Mouse (Mus musculus): Measurements from ENCODE around the gene Necap1. TPM values are rescaled to one million over a fixed set of nuclear protein-coding genes. Genes with fewer than 3 reads are reported as not detected.
A peak's percentile ranks its signal among the peaks of the same experiment; 100 is the strongest.

Necap1 gene
- 10 to 100 TPM; 32.2 to 44.6 TPM for polyA plus RNA-seq (2017; shearing (Covaris generic))

DNA sequence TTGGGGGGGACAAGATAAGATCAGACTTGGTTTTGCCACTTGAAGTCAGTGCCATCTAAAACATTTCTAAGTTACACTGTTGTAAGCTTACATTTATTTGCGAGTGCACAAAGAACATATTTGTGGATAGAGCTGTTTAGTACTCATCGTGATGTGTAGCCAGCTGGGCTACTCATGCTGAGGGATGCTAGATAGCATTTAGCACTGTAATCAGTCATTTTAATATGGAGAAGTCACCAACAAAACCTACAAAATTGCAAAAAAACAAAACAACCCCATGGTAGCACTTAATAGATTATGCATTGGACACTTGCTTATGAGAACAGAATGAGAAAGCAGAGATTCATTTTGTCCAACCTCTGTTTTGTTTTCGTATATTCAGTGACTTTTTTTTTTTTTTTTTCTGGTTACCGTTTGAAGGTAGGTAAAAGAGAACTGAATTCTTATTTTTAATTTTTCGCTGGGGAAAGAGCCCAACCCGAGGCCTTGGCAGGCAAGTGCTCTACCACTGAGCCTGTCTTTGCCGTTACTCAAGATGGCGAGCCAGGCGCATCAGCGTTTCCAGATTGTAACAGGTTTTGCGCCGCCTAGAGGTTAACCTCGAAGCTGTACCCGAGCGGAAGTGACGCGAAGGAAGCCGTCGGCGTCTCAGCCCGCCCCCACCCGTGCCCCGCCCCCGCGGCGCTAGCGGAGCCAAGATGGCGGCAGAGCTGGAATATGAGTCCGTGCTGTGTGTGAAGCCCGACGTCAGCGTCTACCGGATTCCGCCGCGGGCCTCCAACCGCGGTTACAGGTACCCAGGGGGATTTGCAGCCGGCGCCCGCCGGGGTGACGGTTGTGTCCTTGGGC lies at the start of gene Necap1:
TSS of gene Necap1 (plus strand) at position 604 of the 849 bp plus-strand sequence.
- ATAC-seq = peak; percentile 88

DNA sequence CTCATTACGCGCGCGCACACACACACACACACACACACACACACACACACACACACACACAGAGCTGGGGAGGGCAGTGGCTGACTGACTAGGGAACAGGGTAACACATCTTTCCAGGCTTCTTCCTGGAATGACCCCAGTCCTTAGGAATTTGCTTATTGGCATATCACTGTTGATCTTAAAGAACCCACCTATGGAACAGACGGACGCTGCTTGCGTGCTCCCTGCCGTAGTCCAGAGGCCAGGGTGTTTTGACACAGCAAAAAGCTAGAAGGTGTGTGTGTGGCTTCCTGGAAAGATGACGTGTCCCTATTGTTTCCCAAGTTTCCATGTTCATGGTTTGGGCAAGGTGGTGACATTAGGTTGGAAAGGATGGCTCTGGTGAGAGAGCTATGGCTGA lies 49.1 kb upstream of the Necap1 start:
- no peak for ATAC-seq

DNA sequence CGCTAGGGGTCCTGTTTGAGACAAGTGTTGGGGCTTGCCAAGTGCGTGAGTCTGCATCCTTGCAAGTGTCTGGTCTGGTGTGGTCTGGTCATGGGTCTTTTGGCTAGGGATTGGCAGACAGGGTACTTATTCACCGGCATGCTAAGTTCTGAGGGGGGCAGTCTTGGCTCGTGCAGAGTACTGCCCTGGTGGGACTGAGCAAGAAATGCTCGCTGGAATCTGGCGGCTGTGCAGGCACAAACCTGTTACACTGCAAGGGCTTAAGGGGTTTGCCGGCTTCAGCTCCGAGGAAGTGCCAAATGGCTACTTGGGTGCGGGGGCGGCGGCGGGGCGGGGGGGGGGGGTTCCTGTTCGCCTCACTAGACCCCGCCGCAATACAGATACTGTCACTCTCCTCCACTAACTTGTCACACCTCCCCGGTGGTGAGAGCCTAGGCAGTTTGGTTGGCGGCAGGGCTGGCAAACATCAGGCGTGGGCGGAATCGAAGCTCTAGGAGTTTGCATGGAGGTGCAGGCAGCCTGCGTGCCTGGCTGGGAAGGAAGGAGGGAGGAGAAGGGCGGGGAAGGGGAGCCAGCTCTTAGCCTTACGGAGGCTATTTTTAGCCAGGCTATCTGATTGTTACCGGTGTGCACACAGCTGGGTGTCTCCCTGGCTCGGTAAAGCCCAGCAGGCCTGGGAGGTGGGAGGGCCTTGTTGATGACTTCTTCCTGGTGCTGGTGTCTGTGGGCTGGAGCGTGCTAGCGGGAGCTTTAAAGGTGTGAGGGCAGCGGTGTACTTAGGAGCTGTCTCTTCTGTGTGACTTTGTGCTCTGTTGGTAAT lies 48.1 kb upstream of the Necap1 start:
- ATAC-seq = peak; percentile 84

DNA sequence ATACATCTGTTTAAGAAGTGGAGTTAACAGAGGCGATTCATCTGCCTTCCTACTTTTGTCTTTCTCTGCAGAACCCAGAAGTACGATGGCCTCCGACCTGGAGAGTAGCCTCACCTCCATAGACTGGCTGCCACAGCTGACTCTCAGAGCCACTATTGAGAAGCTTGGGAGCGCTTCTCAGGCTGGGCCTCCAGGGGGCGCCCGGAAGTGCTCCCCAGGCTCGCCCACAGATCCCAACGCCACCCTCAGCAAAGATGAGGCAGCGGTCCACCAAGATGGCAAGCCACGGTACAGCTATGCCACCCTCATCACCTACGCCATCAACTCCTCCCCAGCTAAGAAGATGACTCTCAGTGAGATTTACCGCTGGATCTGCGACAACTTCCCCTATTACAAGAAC lies 46.2 kb upstream of the Necap1 start:
- no peak for ATAC-seq

DNA sequence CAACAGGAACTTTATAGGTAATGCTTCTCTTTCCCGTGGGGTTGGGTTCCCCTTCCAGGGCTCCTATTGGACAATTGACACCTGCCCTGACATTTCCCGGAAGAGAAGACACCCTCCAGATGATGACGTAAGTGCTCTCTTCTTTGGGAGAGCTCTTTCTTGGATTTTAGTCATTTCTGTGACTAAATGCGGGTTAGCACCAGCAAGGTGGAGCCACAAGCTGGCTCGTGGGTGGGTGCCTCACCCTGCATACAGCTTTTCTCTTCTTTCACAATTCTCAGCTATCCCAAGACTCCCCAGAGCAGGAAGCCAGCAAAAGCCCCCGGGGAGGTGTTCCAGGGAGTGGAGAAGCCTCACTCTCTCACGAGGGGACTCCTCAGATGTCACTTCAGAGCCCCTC lies 41.4 kb upstream of the Necap1 start:
- no peak for ATAC-seq

DNA sequence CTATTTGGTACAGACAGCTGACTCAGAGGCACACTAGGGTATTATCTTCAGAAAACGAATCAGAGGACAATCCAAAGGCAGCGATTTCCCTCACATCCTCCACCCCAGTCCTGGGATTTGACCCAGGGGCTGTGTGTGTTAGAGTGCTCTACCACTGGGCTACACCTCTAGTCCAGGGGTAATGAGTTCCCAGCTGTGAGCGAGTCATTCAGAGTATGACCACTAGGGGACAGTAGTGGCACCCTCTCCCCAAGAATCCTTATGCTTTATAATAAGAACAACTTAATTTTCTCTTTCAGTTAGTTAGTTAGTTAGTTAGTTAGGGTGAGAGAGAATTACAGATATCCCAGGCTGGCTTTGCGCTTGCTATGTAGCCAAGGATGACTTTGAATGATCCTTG lies 39.9 kb upstream of the Necap1 start:
- ATAC-seq = peak; percentile 87

DNA sequence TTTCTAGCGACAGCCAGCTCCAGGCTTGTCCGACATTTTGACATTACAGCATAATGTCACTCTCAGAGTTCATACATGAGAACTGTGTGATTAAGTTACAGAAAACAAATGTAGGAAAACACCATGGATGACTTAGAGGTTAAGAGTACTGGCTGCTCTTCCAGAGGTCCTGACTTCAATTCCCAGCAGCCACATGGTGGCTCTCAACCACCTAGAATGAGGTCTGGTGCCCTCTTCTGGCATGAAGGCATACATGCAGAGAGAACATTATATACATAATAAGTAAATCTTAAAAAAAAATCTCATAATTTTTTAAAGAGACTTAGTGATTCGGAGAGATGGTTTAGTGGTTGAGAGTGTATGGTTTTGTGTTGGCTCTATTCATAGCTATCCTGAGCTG lies 37.3 kb upstream of the Necap1 start:
- ATAC-seq = no peak

DNA sequence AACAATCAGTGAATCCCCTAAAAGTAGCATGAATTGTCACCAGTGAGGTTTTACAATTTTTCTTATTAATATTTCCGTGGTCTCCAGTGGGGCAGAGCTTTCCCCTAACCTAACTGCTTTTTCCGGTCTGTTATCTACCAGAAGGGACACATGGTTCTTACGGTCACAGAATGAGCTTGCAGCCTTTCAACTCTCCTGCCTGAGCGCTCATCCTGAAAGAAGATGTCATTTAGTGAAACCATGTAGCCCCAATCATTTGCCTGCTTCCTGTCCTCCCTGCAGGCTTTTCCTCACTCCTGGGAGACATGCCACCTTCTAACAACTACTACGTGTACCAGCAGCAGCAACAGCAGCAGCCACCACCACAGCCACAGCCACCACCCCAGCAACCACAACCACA lies 36.7 kb upstream of the Necap1 start:
- ATAC-seq = no peak

DNA sequence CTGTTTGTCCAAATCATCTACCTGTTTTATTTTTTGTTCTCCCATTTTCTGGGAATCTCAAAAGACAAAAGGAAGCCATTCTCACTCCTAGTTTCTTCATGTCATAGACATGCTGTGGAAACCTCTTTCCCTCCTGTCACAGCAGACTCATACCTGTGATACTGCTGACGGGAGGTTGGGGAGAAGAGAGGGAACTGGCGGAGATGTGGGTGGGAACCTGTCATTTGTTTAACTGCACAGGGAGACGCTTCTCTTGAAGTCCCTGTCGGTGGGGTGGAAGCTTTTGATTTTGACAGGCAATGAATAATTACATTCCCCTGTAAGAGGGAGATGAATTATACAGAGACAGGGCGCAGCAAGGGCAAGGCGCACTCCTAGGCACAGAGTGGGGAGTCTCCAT lies 30.5 kb upstream of the Necap1 start:
- no peak for ATAC-seq

DNA sequence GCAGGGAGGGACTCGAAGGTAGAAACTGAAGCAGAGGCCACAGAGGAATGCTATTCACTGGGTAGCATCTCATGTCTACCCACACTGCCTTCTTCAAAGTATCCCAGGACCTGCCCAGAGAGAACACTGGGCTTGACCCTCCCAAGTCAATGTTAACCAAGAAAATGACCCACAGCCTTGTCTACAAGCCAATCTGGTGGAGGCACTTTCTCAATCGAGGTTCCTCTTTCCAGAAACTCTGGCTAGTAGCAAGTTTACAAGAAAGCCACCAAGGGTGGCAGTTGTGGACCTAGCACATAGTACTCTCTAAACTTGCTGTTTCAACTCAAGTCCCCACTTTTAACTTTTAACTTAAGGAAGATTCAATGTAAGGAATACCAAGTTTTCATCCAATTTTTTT lies 21.6 kb upstream of the Necap1 start:
- no peak for ATAC-seq

DNA sequence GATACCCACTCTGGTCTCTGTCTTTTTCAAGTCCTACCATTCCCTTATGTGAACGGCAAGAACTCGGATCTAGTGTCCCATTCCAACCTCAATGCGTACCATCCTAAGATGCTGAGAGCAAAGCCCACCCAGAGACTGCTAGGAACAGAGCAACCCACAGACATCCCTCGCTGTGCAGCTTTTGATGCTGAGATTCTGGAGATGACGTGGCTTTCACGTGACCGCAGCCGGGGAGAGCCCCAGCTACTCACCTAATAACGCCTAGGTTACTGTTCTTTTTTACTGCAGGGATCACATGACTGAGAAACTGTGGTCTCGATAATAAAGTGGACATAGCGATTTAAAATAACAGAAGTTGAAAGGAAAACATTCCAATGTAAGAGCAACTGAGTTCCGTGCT lies 19.7 kb upstream of the Necap1 start:
- no peak for ATAC-seq

DNA sequence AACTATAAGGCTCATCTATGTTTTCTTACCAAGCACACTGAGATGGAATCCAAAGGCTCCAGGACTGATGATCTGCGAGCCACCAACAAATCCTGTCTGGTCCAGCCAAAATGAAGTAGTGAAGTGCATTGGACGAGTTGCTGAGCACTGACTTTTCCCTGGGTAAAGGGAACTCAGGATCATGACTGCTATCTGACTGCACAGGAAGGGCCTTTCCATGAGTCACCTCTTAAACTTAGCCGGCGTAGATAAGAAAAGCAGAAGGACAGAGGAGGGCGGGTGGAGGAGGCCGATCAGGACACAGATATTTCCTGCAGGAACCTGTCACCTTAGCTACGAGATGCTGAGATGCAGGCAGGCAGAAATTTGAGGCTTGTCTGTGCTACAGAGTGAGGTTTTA lies 18.3 kb upstream of the Necap1 start, which contains the start of gene C3ar1:
TSS of gene C3ar1 (minus strand) at position 207 of the 400 bp plus-strand sequence.
- ATAC-seq = no peak

DNA sequence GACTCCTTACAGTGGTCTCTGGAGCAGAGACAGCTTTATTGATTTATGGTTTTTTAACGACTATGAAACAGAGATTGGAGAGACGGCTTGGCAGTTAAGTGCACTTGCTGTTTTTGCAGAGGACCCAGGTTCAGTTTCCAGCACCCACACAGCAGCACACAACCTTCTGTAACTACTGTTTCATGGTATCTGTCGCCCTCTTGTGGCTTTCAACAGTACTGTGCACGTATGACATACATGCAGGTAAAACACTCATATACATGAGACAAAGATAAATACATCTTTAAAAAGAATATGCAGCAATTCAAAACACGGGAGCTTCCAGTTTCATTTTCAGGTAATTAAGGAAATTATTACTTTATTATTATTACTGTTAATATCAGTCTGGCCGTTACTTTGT lies 11.8 kb upstream of the Necap1 start:
- ATAC-seq = no peak

DNA sequence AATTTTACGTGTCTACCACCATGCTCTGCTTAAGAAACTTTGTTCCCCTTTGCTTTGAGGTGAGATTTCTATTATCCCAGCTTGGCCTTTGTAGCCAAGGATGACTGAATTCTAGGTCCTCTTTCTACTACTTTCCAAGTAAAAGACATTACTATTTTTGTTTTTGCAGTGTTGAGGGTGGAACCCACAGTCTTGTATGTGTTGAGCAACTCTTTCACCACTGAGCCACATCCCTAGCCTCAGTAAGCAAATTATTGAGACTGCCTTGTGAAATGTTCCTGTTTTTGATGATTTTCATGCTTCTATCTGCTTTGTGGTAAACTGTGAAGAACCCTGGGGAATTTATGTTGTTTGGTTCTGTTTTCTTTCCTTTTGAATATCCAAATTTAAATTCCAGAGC lies 11.4 kb upstream of the Necap1 start:
- ATAC-seq = no peak

DNA sequence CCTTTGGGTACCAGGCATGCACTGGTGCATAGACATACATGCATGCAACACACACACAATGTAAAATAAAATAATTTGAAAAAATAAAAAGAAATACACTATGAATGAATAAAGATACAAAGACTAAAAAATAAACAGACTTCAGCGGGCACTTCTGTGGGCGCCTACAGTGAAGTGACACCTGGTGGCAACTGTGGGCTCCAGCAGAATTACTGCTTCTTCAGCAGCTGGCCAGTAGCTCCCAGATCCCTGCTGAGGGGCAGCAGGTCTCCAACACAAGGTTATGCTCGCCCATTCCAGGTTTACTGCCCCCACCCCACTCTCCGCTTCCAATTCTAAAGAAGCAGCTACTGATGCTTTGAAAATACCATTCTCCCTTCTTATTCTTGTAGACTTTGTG lies 6.4 kb upstream of the Necap1 start:
- ATAC-seq = no peak

DNA sequence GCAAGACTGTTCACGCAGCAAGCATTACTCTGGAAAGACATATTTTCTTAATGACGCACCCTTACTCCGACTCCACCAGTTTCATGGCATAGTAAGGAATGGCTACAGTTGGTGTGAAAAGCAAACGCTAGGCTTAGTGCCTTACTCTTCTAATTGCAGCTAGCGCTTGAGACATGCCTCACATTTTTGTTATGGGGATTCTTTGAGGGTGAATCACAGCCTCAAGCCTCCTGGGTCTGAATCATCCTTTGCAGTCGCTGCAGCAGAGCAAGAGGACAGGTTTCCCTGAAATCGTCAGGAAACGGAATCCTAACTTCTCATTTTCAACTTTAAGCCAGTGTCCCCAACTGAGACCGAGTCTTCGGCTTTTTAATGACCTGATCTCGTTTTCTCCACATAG lies 4.4 kb upstream of the Necap1 start:
- no peak for ATAC-seq

DNA sequence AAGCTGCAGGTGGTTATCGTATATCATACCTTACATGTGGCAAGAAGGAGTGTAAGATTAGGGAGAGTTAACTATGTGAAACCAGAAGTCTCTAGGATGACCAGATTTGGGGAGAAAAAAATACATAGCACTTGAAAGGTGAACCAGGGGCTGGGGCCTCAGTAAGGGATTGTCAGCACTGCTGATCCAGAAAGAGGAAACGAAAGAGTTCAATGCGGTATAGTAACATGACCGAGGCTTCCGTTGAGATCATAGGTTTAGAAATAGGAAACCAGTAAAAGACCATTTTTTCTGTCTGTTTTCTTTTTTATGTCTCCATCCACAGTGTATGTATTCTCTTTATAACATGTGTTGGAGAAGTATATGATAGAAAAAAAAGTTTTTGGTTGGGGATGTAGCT lies 1.5 kb upstream of the Necap1 start:
- peak; percentile 43 for ATAC-seq

DNA sequence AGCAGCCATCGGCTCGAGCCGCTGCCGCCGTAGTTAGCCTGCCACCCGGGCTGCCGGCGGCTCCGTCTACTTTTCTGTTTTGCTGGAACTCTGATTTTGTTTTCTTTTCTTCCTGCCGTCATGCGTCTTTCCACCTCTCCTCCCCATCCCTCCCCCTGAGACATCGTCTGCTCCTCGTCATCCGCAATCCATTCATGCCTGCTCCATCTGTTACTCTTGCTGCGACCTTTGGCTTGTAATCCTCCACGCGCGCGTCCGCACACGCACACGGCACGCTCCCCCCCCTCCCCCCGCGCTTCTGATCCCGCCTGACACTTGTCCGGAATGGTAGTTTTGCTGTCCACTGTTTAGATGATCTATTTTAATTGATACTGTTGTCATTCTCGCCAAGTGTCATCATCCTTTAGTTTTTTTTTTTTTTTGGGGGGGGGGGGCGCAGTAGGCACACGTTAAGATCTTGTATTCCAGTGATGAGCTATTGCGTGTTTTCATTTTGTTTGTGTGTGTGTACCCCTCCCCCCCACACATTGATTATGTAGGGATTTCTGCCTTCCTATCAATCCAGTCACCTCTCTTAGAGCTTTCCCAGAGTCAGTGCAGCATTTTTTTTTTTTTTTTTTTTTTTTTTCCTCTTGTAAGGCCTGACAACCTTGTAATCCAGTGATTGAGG lies 581 bp downstream of the Necap1 start:
- ATAC-seq = peak; percentile 30

DNA sequence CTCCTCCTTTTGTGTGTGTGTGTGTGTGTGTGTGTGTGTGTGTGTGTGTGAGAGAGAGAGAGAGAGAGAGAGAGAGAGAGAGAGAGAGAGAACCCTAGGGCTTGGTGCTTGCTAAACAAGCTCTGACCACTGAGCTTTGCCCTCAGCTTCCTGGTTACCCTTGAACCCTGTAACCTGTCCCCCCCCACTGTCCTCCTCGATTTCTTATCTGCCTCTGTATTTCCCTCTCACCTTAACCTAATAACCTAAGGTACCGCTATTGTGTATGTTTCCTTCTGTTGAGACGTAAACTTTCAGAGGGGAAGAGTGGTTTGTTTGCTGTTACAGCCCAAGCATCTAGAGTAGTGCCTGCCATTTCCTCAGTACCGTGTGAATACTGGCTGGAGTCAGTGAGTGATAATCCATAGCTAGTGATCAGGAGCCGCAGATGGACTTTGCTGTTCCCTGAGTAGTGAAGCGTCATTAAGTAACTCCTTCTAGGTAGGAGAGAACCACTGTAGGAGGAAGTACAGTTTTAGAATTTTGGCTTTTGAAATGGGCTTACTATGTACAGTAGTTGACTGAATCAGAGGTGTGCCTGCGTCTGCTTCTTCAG lies 5.0 kb downstream of the Necap1 start:
- ATAC-seq = no peak

DNA sequence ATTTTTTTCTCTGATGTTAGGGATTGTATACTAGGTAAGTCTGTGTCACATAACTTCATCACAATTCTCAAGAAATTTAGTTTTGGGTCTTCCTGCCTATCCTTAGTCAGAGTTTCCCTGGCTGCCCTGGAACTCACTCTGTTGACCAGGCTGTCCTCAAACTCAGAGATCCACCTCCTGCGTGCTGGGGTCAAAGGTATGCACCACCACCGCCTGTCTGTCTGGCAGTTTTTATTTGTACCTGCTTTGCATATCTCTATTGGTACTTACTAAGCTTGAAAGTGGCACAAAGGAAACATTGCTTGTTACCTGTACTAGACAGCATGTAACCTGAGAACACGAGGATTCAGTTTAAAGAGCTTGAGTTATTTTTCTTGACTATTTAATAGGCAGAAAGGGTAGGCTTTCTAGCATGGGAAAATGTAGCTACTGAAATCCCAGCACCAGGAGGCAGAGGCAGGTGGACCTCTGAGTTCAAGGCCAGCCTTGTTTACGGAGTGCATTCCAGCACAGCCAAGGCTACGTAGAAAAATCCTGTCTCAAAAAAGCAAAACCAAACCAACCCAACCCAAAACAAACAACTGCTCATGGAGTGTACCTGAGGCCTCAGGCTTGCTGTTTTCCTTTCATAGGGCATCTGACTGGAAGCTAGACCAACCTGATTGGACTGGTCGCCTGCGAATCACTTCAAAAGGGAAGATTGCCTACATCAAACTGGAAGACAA lies 5.7 kb downstream of the Necap1 start:
- no peak for ATAC-seq

DNA sequence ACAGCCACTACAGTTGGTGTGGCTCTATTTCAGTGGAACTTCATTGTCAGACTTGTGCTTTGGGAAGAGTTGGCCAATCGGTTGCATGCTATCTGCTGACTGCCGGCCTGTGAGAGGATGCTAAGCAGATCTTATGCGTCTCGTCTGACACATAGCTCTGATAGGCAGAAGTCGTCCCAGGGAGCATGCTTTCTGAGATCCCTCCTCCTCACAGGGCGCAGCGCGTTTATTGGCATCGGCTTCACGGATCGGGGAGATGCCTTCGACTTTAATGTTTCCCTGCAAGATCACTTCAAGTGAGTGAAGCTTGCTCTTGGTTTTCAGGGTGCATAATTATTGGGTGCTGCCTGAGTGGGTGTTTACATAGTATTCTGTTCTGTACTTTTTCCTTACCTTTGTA lies 7.0 kb downstream of the Necap1 start:
- ATAC-seq = no peak

DNA sequence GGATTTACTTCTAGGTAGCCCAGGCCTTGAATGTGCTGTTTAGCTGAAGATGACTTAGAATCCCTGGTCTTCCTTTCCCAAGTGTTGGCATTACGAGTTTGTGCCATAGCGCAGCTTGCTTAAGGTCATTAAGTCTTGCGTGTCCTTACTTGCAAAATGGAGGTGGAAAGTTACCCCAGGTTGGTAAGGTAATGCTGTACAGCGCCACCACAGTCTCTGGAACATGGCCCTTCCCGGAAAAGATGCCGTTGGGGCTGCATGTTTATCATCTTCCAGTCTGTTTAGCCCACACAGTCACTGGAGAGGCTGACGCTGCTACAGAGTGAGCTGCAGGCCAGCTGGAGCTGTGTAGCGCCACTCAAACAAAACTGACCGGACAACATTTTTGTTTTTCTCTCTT lies 9.3 kb downstream of the Necap1 start:
- no peak for ATAC-seq

All from activated CD4-positive, CD25-positive, alpha-beta regulatory T cell, adult 4 months (primary cell).